Mouse (Mus musculus): ENCODE results near the gene Ggct. TPM values are rescaled to one million over a fixed set of nuclear protein-coding genes. Genes with fewer than 3 reads are reported as not detected.

Gene Ggct
- polyA plus RNA-seq, 1 experiment, result 21.0 TPM

DNA sequence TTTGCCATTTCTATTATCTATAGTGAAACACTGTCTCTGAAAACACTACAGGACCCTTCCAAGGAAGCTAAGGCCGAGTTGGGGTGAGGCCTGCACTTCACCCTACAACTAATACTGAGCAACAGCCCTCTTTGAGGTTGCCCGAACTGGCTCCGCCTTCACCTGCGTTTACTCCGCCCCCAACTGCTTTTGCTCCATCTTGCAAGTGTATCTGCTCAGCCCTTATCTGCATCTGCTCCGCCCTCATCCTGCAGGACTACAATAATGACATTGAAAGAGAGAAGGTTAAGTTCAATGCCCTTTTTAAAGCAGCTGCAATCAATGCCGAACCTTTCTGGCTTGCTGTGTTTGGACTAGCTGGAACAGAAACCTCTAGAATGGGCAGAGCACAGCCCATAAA is 29.1 kb upstream of the Ggct start:
- WGBS, result 89% methylated on average over 7 of the region's 7 CpGs
- Histone ChIP-seq H3K27me3 (ENCODE audit: control insufficient read depth, insufficient read depth, low read length) (no peaks in the 10 kb centered on the region), H3K4me3 (replicated peaks; ENCODE audit: insufficient read depth, low read depth, low read length) (no peak overlapping the region), H3K4me1 (ENCODE audit: control insufficient read depth, insufficient read depth, low read length) (no peaks in the 10 kb centered on the region), H3K27ac (ENCODE audit: insufficient read depth, low read length) (no peak overlapping the region)
- no peak for DNase-seq
- TF ChIP-seq CTCF (IDR thresholded peaks at IDR 0.05; ENCODE audit: borderline replicate concordance, insufficient read depth, low read depth, low read length), result no peak
- TF ChIP-seq POLR2A (IDR thresholded peaks at IDR 0.05; ENCODE audit: borderline replicate concordance, insufficient read depth, low read length), result no peak

GRCm38 (mm10) chr6:55018417-55018816 is 25.7 kb upstream of the Ggct start:
- Histone ChIP-seq H3K27me3 (ENCODE audit: control insufficient read depth, insufficient read depth, low read length) (no peaks in the 10 kb centered on the region), H3K27ac (ENCODE audit: insufficient read depth, low read length) (no peak overlapping the region), H3K4me1 (ENCODE audit: control insufficient read depth, insufficient read depth, low read length) (no peaks in the 10 kb centered on the region), H3K4me3 (replicated peaks; ENCODE audit: insufficient read depth, low read depth, low read length) (no peak overlapping the region)
- TF ChIP-seq POLR2A (IDR thresholded peaks at IDR 0.05; ENCODE audit: borderline replicate concordance, insufficient read depth, low read length) (no peak), CTCF (IDR thresholded peaks at IDR 0.05; ENCODE audit: borderline replicate concordance, insufficient read depth, low read depth, low read length) (no peak)
- DNase-seq, result no peak
- 86% methylated on average over 2 of the region's 2 CpGs for WGBS

GRCm38 (mm10) chr6:55016710-55017583 is 24.2 kb upstream of the Ggct start:
- H3K27ac ChIP-seq (ENCODE audit: insufficient read depth, low read length), result no peak overlapping the region
- TF ChIP-seq CTCF (IDR thresholded peaks at IDR 0.05; ENCODE audit: borderline replicate concordance, insufficient read depth, low read depth, low read length) (peak; percentile 87), POLR2A (IDR thresholded peaks at IDR 0.05; ENCODE audit: borderline replicate concordance, insufficient read depth, low read length) (no peak)
- DNase-seq, result peak; percentile 58 to 60
- no peaks in the 10 kb centered on the region for H3K4me1 ChIP-seq (ENCODE audit: control insufficient read depth, insufficient read depth, low read length)
- 30% methylated on average over 15 of the region's 15 CpGs for WGBS
- H3K4me3 ChIP-seq (replicated peaks; ENCODE audit: insufficient read depth, low read depth, low read length), result no peak overlapping the region
- no peaks in the 10 kb centered on the region for H3K27me3 ChIP-seq (ENCODE audit: control insufficient read depth, insufficient read depth, low read length)

DNA sequence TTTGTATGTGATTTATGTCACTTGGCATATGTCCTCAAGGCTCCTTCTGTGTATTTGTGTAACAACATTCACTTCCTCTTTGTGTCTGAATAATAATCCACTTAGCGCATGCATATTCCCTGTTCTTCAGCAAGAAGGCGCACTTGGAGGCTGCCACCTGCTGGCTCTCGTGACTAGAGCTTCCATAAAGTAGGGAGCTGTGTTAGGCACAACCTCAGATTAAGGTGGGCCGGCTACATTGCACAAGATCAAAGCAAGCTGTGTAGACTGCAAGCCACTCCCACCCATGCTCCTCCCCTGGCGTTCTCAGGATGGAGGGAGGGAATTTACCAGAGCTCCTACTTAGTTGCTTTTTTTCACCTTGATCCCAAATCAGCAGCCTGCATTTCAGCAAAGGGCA is 23.5 kb upstream of the Ggct start:
- TF ChIP-seq POLR2A (IDR thresholded peaks at IDR 0.05; ENCODE audit: borderline replicate concordance, insufficient read depth, low read length) (no peak), CTCF (IDR thresholded peaks at IDR 0.05; ENCODE audit: borderline replicate concordance, insufficient read depth, low read depth, low read length) (peak; percentile 28; the same call in 1 of the 2 replicates)
- H3K27ac ChIP-seq (ENCODE audit: insufficient read depth, low read length), result no peak overlapping the region
- WGBS, result 33% methylated on average over 5 of the region's 5 CpGs
- no peak overlapping the region for H3K4me3 ChIP-seq (replicated peaks; ENCODE audit: insufficient read depth, low read depth, low read length)
- no peaks in the 10 kb centered on the region for H3K27me3 ChIP-seq (ENCODE audit: control insufficient read depth, insufficient read depth, low read length)
- DNase-seq, result no peak
- no peaks in the 10 kb centered on the region for H3K4me1 ChIP-seq (ENCODE audit: control insufficient read depth, insufficient read depth, low read length)

GRCm38 (mm10) chr6:55014184-55014583 is 21.4 kb upstream of the Ggct start:
- Histone ChIP-seq H3K27me3 (ENCODE audit: control insufficient read depth, insufficient read depth, low read length) (no peaks in the 10 kb centered on the region), H3K27ac (ENCODE audit: insufficient read depth, low read length) (no peak overlapping the region), H3K4me1 (ENCODE audit: control insufficient read depth, insufficient read depth, low read length) (no peaks in the 10 kb centered on the region), H3K4me3 (replicated peaks; ENCODE audit: insufficient read depth, low read depth, low read length) (no peak overlapping the region)
- WGBS, result 86% methylated on average over 3 of the region's 3 CpGs
- no peak for TF ChIP-seq CTCF (IDR thresholded peaks at IDR 0.05; ENCODE audit: borderline replicate concordance, insufficient read depth, low read depth, low read length)
- no peak for TF ChIP-seq POLR2A (IDR thresholded peaks at IDR 0.05; ENCODE audit: borderline replicate concordance, insufficient read depth, low read length)
- no peak for DNase-seq

GRCm38 (mm10) chr6:55012516-55012915 is 19.8 kb upstream of the Ggct start:
- no peak overlapping the region for H3K4me3 ChIP-seq (replicated peaks; ENCODE audit: insufficient read depth, low read depth, low read length)
- H3K27me3 ChIP-seq (ENCODE audit: control insufficient read depth, insufficient read depth, low read length), result no peaks in the 10 kb centered on the region
- TF ChIP-seq POLR2A (IDR thresholded peaks at IDR 0.05; ENCODE audit: borderline replicate concordance, insufficient read depth, low read length) (no peak), CTCF (IDR thresholded peaks at IDR 0.05; ENCODE audit: borderline replicate concordance, insufficient read depth, low read depth, low read length) (no peak)
- WGBS, result 80% methylated on average over 7 of the region's 7 CpGs
- H3K4me1 ChIP-seq (ENCODE audit: control insufficient read depth, insufficient read depth, low read length), result no peaks in the 10 kb centered on the region
- no peak overlapping the region for H3K27ac ChIP-seq (ENCODE audit: insufficient read depth, low read length)
- no peak for DNase-seq

DNA sequence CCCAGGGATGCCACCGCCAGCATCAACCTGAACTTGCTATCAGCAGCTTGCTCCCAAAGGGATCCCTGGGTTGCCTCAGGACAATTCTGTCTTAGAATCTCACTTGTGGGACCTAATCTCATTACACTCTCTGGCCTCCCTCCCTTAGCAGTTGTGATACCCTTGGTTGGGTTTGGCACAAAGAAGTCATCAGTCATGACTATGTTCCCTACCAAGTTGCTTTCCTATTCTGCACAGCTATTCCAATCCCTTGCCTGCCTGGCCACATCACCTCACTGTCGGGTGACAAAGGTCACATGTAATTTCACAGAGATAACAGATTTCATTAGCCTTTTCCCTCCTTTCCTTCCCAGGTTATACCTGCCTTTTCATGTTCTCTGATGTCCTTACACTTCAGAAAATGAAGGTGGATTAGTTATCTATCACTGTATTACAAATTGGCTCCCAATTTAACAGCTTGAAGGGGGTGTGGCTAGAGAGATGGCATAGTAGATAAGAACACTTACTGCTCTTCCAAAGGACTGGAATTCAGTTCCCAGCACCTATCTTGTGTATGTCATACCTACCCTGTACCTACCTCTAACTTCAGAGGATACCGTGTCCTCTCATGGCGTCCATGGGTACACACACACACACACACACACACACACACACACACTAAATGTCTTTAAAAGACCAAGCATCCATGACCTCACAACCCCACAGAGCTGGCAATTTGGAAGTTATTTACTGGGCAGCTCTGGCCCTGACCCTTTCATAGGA is 17.8 kb upstream of the Ggct start:
- no peak for DNase-seq
- TF ChIP-seq CTCF (IDR thresholded peaks at IDR 0.05; ENCODE audit: borderline replicate concordance, insufficient read depth, low read depth, low read length), result no peak
- no peak for TF ChIP-seq POLR2A (IDR thresholded peaks at IDR 0.05; ENCODE audit: borderline replicate concordance, insufficient read depth, low read length)
- 66% methylated on average over 4 of the region's 4 CpGs for WGBS
- Histone ChIP-seq H3K4me1 (ENCODE audit: control insufficient read depth, insufficient read depth, low read length) (no peaks in the 10 kb centered on the region), H3K4me3 (replicated peaks; ENCODE audit: insufficient read depth, low read depth, low read length) (no peak overlapping the region), H3K27me3 (ENCODE audit: control insufficient read depth, insufficient read depth, low read length) (no peaks in the 10 kb centered on the region), H3K27ac (ENCODE audit: insufficient read depth, low read length) (no peak overlapping the region)
